Mouse (Mus musculus) cerebral cortex, adult 2 months (tissue): ENCODE data around the gene Ttc34.

ENCODE experiments used
- WGBS: fragments of 180-500 bp; shearing (Covaris S2); methylation state at CpG from one replicate; pipeline ENCODE4 v1.1.7; 2018; 5-methylcytosine and 5-hydroxymethylcytosine counted together

Gene Ttc34

DNA sequence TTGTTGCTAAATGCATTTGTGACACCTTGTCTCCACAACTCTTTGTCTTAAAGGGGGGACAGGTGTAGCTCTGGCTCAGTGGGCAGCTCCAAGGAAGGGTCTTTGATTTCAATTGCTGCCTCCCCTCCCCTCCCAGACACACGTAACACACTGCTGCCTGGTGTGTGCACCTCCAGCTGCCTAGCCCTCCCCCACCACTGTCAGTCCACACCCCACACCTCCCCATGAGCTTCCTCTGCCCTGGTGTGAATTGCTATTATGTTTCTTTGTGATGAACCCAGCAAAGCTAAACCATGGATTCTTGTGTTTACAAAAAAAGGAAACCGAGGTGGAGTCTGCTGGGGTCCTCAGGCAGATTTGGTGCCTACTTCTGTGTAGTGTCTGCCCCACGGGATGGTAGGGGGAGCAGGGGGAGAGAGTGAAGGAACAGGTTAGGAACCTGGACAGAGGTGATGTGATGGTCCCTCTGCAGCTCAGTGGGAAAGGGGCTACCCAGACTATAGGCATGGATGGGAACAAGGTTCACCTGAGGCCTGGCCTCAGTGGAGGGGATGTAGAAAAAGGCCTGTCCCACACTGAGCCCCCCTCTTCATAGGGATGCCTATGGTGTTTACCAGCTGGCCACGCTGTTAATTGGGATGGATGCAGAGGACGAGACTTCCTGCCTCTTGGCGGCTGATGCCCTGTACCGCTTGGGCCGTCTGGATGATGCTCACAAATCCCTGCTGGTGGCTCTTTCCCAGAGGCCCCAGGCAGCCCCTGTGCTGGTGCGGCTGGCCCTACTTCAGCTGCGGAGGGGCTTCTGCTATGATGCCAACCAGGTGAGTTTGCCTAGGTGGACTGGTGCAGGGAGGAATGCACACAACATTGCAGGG is 20.3 kb downstream of the Ttc34 start:
- 83% methylated on average over 10 of the region's 10 CpGs for WGBS

DNA sequence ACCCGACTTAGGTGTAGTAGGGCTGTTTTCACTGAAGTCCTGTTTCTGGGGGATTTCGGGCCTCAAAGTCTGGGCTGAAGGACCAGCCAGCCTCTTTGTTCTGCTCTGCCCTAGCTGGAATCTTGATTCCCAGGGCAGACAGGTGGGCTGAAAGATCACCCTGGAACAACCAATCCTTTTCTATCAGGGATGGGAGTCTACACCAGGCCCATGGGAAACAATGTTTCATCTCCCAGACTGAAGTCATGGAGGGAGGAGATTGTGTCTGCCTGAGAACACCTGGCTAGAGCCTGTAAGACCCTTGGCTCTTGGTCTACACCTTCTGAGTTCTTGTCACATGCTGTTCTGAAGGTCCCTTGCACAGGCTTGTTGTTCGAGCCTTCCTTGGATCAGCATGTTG is 21.3 kb downstream of the Ttc34 start:
- WGBS, result 83% methylated on average over 3 of the region's 3 CpGs

DNA sequence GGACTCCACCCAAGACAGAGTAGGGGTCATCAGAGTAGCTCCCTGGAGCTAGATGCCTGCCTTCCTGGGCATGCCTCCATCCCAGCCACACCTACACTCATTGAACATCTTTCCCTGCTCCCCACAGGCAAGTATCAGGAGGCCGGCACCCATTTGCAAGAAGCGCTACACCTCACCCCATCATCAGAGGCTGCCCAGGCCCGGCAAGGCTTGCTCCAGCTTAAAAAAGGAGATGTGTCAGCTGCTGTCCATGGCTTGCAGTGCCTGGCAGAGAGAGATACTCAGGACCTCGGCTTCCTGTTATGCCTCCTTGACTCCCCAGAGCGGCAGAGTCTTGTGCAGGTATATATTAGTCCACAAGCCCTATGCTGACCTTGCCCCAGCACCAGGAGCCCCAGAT is 24.7 kb downstream of the Ttc34 start:
- WGBS, result 85% methylated on average over 5 of the region's 5 CpGs

DNA sequence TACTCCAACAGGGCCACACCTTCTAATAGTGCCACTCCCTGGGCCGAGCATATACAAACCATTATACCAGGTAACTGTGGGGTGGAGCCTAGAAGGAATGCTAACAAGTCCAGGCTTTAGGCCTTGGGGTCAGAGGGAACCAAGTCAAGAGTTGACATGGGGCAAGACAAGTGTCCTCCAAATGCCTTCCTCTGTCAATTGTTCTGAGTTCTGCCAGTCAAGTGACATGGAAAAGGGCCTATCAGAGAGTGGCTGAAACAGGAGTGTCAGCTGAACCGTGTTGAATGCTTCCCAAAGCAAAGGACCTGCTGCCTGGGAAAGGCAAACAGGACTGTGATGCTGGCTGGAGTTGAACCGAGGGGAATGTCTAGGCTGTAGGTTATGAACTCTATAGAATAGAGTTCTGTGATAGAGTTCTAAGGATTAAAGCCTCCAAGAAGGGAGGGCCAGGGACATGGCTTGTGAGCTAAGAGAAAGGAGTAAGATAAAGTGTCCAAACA is 26.2 kb downstream of the Ttc34 start:
- 93% methylated on average over 3 of the region's 3 CpGs for WGBS

DNA sequence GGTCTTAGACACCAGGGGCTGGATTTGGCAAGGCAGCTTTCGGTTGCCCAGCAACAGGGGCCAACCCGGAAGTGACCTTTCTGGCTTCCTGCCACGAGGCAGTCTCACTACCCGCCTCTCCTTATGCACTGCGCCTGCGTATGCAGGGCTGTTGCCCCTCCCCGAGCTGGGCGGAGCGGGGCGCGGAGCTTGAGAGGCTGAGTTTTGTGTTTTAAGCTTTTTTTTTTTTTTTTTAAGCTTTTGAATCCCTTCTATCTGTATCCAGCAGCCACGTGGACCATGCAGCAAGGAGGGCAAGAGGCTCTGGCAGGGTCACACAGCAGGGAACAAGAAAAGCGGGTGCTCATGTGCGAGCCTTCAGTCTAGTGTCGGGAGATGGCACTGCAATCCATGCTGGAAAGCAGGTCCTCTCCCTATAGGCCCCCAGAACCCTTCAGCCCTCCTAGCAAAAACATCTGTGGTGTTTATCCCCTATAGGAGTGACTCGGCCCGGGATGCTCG is 27.1 kb downstream of the Ttc34 start:
- under 1% methylated on average over 18 of the region's 18 CpGs for WGBS

DNA sequence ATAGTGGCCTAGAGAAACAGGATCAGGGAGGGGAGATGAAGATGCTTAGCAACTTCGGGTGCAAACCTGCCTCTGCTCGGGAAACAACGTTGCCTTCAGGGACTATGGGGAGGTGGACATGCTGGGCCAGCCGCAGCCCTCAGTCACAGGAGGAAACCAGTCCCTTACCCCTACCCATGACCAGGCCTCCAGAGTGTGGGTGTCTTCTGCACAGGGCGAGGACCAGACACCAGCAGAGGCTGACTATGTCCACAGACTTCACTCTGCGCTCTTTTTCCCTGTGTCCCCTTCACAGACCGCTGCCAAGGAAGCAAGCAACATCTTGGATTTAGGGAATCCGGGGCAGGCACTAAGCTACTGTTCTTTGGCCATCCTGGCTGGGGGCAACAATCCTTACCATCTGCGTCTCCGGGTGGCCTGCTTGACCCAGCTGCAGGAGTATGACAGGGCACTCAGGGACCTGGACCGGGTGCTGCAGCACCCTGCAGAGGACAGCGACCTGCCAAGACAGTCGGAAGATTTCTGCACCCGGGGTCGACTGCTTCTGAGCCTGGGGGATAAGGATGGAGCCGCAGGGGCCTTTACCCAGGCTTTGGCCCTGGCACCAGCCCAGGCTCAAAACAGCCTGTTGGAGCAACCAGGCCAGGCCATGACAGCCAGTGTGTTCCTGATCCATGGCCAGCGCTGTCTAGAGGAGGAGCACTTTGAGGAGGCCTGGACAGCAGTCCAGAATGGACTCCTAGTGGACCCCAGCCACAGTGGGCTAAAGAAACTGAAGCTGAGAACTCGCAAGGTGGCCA is 27.9 kb downstream of the Ttc34 start:
- 82% methylated on average over 18 of the region's 18 CpGs for WGBS

DNA sequence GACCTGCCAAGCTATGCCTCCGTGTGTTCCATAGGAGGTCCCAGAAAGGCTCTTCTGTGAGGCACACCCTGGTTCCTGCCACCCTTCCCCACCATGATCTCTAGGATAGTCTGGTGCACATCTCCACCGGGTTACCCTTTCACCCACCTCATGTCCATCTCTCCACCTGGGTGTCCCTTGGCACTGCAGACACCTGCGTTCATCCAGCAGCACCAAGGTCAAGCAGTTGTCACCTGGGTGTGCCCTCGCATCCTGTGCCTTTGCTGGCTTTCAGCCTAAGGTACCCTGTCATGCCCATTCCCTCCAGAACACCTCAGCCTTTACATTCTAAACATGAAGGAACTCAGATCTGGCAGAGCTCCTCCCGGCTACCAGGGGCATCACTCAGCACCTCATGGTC is 29.1 kb downstream of the Ttc34 start:
- 92% methylated on average over 5 of the region's 5 CpGs for WGBS

DNA sequence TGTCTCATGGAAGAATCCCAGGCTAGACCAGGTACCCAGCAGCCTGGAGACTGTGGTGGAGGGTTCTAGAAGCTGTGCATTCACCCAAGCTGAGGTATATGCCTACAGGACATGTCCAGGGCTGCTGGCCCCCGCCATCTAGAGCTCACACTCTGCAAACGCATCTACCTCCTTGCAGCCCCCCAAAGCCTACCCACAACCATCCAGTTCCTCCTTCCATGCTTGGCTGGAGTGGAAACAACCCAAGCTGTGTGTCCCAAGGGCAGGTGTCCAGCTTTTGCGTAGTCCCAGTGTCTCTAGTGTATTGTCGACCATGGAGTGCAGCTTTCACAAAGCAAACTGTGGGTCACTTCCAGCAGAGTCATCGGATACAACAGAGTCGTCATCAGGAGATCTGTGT is 30.0 kb downstream of the Ttc34 start:
- 71% methylated on average over 6 of the region's 6 CpGs for WGBS

DNA sequence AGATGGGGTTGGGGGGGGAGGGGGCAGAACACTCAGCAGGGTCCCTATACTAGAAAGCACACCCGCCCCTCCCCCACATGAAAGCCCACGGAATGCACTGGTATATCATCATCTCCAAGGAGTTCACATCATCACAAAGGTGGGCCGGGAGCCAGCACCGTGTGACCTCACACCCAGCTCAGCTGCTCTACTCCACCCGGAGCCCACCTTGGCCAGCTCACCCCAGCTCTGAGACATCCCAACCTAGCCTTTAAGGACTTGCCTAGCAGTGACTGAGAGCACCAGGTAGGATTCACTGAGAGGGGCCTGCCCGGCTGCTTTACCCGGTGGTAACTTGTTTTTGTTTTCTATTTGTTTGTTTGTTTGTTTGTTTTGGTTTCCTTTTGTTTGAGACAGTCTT is 32.2 kb downstream of the Ttc34 start, which contains the start of gene Mmel1:
Gene Mmel1, plus strand, starts transcription at position 146 of the 400 bp plus-strand sequence.
- 84% methylated on average over 6 of the region's 7 CpGs for WGBS

DNA sequence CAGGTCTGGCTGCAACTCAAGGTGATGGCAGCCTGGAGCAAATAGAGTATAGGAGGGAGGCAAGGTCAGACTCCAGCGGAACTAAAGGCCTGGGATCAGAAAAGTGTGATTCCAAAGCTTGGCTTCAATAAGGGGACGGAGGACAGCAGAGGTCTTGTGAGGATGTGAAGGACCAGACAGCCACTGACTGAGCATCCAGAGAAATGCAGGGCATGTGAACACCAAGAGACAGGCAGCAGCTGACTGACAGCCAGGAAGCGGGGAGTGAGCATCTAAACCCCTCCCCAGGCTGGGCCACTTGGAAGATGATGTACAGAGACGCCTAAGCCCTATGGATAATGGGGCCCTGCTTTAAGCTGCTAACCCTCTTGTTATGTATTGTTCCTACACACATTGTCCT is 33.5 kb downstream of the Ttc34 start:
- 93% methylated on average over 4 of the region's 4 CpGs for WGBS

DNA sequence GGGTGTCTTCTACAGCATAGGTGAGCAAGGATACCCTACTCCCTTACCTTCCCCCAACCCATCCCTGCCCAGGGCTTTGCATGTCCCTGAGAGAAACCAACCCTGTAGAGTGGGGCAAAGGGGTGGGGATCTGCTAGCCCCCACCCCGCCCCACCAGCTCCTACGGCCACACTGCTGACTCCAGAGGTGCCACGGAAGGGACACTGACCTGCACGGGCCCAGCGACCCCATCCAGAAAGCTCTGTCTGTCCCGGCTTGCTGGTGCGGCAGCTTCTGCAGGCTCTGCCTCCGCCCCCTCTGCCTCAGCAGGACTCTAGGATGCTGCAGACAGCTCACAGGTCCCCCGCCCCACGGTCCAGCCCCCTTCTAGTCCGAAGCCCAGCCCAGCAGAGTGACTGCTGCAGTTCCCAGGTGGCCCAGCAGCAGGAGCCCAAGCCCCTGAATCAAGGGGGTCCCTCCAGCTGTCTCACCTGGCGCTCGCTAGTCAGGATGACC is 34.5 kb downstream of the Ttc34 start:
- WGBS, result 6% methylated on average over 13 of the region's 13 CpGs

DNA sequence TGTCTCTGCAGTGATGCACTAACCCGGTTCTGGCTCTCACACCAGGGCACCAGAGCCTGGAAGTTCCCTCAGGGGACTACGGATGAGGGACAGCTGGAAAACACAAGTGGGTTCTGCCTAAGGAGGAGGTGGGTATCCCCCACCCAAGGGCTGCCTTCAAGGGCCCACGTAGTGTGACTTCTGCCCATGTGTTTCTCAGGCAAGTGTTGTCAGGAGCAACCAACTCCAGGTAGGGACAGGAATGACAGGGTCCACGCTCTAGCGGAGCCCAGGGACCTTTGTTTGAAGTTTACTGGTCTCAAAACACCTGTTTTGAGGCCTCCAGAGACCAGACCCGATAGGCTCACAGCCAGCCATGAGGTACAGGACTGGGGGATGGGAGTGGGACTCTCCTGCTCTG is 35.9 kb downstream of the Ttc34 start:
- WGBS, result 83% methylated on average over 6 of the region's 6 CpGs

DNA sequence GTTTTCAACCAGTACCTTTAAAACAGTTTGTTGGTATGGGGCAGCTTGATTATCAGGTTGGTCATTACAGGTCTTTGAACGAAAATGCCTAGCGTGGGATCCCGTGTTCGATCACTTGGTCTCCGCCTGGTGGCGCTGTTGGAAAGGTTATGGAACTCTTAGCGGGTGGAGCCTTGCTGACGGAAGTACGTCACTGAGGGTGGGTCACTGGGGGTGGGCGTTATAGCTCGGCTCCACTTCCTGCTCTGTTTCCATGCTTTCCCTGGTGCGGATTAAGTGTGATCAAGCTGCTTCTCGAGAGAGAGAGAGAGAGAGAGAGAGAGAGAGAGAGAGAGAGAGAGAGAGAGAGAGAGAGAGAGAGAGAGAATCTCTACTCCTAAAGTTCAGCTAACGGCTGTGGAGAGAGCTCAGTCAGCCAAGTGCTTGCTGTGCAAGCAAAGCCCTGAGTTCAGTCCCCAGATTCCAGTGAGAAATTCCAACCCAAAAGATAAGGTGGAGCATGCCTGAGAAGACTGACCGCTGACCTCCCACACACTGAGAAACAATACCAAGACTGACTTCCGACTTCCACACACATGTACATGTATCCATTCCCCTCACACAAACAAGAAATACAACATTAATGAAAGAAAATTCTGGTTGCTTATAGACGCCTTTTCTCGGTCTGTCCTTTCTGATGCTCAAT is 40.7 kb downstream of the Ttc34 start:
- WGBS, result 11% methylated on average over 18 of the region's 18 CpGs

DNA sequence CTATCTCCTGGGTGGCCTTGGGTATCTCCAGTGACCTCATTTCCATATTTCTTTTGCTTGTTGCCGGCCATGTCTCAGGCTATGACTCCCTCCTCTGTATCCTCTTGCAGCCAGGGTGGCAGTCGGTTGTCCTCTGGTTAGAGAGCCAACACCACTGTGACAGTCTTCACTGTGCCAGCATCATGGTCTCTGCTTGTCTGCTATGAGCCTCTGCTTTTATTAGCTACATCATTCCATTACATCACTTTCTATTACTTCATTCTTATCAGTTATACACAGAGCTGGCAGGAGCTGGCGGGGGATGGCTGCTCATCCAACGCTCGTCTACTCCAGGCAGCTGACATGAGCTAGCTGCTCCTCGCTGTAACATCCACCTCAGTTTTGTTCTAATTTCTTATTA is 43.5 kb downstream of the Ttc34 start:
- WGBS, result 63% methylated on average over 6 of the region's 6 CpGs

DNA sequence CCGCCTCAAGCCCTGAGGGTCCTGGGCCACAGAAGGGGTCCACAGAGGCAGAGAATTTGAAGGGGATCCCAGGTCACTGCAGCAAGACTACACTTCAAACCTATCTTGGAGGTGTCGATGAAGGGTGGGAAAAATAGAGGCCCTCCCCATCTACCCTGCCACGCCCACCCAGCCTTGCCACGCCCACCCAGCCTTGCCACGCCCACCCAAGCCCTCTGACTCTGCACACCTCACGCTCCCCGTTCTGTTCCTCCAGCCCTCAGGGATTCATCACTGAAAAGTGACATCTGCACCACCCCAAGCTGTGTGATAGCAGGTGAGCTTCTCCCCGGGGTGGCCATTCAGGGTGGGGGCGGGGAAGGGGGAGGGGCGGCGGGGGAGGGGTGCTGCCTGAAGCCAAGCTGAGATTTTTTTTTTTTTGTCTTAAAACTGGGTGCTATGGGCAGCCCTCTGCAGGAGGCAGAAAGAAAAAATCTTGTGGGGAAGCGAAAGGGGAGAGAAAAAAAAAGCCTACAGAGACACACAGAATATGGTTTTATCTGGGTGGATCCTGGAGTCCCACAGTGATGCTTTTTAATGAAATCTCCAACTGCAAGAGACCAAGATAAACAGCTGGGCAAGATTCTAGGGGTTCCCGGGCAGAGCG is 44.9 kb downstream of the Ttc34 start:
- 21% methylated on average over 14 of the region's 14 CpGs for WGBS

DNA sequence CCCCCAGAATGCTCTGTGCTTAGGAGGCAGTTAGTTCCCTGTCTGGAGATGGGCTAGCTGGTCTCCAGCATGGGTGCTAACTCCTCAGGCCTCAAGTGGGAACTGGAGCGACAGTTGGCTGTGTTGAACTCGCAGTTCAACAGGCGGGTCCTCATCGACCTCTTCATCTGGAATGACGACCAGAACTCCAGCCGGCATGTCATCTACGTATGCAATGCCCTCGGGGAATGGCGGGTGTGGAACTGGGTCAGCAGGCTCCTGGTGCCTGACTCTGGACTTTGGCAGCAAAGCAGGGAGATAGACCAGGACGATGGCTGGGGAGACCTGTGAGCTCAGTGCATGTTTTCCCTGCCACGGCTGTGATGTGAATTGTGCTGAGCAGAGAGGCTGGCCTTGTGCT is 48.2 kb downstream of the Ttc34 start:
- 87% methylated on average over 11 of the region's 11 CpGs for WGBS

DNA sequence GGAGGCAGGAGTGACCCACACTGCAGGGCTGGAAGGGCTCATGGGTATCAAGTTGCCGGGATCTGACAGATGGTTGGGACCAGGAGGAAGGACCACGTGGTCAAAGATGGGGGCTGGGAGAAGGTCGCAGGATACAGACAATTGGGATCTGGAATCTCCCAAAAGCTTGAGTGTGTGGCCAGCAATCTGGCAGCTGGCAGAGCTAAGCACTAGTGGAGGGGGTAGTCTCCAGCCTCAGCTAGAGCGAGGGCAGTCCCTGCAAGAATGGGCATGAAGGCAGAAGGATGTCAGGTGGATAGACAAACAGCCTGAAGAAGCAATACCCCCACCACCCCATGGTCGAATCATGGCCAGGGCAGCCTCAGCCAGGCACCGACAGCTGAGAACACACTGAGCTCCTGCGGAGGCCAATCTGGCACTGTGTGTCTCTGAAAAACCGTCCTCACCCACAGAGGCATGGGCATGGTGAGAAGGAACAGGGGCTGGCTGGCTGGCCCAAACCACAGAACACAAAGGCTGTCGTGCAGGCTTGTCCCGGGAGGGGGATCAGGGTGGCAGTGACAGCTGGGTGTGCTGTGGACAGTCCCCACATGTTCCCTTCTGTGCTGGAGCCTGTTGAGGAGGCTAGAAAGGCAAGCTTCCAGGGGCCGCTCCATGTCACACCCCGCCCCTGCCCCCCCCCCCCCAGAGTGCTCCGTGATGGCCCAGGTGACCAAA is 49.8 kb downstream of the Ttc34 start:
- WGBS, result 58% methylated on average over 13 of the region's 13 CpGs

DNA sequence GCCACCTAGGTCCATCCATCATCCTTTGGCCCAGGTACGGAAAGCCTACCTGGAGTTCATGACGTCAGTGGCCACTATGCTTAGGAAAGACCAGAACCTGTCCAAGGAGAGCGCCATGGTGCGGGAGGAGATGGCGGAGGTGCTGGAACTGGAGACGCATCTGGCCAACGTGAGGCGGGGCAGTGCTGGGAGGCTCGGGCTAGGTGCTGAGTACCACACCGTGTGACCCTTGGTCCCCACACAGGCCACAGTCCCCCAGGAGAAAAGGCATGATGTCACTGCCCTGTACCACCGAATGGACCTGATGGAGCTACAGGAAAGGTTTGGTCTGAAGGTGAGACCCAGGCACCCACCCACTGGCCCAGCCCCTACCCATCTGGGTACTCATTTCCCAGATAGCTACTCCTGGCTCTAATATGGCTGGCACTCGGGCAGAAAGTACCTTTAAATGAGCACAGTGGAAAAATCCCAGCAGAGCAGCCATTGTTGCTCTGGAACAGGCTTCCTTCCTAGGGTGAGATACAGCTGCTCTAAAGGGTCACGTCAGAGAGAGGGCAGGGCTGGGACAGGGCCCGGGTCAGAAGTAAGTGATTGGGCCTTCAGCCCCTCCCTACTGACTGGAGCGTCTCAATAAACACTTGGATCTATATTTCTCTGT is 50.5 kb downstream of the Ttc34 start:
- 85% methylated on average over 15 of the region's 15 CpGs for WGBS

DNA sequence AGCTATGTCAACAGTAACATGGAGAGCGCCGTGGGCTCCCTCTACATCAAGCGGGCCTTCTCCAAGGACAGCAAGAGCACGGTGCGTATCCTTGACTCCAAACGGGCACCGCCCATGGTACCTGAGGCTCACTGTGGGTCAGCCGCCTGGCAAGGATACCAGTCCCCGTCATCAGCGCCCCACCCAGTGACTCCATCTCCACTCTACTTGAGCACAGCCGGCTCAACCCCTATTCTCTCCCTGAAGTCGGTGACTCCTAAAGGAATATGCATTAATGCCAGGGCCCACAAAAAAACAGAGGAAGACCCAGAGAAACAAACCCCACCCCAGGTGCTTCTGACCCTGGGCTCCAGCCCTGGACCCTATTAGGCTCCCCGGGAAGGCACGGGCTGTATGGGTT is 53.6 kb downstream of the Ttc34 start:
- 90% methylated on average over 14 of the region's 14 CpGs for WGBS

DNA sequence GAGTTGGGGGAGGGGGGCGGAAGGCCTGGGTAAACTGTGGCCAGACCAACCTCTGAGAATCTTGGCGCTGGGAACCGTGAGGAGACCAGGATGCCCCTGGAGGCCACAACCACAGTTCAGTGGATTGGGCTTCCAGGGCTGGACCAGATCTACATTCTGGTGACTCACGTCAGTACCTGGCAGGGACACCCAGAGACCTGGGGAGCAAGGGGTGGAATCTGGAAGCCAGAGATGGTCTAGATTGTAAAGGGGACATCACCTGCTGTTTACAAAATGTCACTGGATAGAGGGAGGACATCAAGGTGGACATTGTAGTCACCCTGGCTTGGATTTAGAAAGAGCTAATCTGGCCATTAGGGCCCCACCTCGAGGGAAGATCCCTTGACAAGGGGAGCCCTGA is 58.3 kb downstream of the Ttc34 start:
- WGBS, result 83% methylated on average over 5 of the region's 5 CpGs
